Mouse (Mus musculus) lung, postnatal 0 days (tissue): Measurements from ENCODE around the gene Plekhm2. TPM values are rescaled to one million over a fixed set of nuclear protein-coding genes. Genes with fewer than 3 reads are reported as not detected.

Experiments used
- ATAC-seq: fragments of 200-750 bp; cut with Nextera tagmentation; 2 replicates; pipeline ENCODE4 v1.8.0; 2017; ENCODE audit warnings: moderate library complexity
- DNase-seq: peaks from one replicate; pipeline ENCODE4 v3.0.0-alpha.2; 2016; ENCODE audit warnings: low spot score
- H3K27ac ChIP-seq: fragments of 300-500 bp; sonication (generic); 2 replicates; pipeline ENCODE4 v1.5.1; 2014; ENCODE audit warnings: antibody characterized with exemption, mild to moderate bottlenecking, low read length, mixed read lengths
- H3K27me3 ChIP-seq: fragments of 300-500 bp; sonication (generic); replicated peaks from 2 replicates; pipeline ENCODE4 v1.6.1; 2014; ENCODE audit warnings: low read length, mixed read lengths; ENCODE audit not compliant: insufficient read depth
- H3K36me3 ChIP-seq: fragments of 300-500 bp; sonication (generic); 2 replicates; pipeline ENCODE4 v1.6.1; 2014; ENCODE audit warnings: low read length, mixed read lengths; ENCODE audit not compliant: insufficient read depth
- H3K4me1 ChIP-seq: fragments of 300-500 bp; sonication (generic); 2 replicates; pipeline ENCODE4 v1.6.1; 2014; ENCODE audit warnings: antibody characterized with exemption, low read depth, low read length, mixed read lengths; ENCODE audit not compliant: insufficient read depth
- H3K4me2 ChIP-seq: fragments of 300-500 bp; sonication (generic); replicated peaks from 2 replicates; pipeline ENCODE4 v1.6.1; 2014; ENCODE audit warnings: low read depth, mild to moderate bottlenecking, low read length, moderate library complexity, mixed read lengths
- H3K4me3 ChIP-seq: fragments of 300-500 bp; sonication (generic); 2 replicates; pipeline ENCODE4 v1.5.1; 2014; ENCODE audit warnings: low read depth, low read length
- H3K9ac ChIP-seq: fragments of 300-500 bp; sonication (generic); replicated peaks from 2 replicates; pipeline ENCODE4 v1.6.1; 2014; ENCODE audit warnings: low read depth, mild to moderate bottlenecking
- H3K9me3 ChIP-seq: fragments of 300-500 bp; sonication (generic); 2 replicates; pipeline ENCODE4 v1.6.1; 2016; ENCODE audit warnings: low read length, mixed read lengths
- CTCF ChIP-seq: IDR thresholded peaks from 2 replicates; pipeline ENCODE4 v1.5.1; 2016; ENCODE audit warnings: antibody characterized with exemption, mild to moderate bottlenecking
- EP300 ChIP-seq: IDR thresholded peaks from 2 replicates; pipeline ENCODE4 v1.6.1; 2016; ENCODE audit warnings: antibody characterized with exemption, mild to moderate bottlenecking, control low read depth
- WGBS: fragments of 180-500 bp; shearing (Covaris S2); extraction: QIAGEN DNeasy Blood & Tissue Kit; methylation state at CpG from one replicate; pipeline ENCODE4 v1.1.7; 2014; 5-methylcytosine and 5-hydroxymethylcytosine counted together
- polyA plus RNA-seq: library from polyadenylated mRNA; unstranded; fragments of >200 nt; fragmentation: Nextera tagmentation; extraction: Ambion mirVana; gene quantifications from 2 replicates; pipeline ENCODE4 v1.2.1, GENCODE M21; 2015

Gene Plekhm2
- polyA plus RNA-seq, 1 experiment from 2014 or later, result 5.2 TPM

- H3K27ac ChIP-seq, result no peak overlapping the region
- H3K4me3 ChIP-seq, result no peak overlapping the region
- 82% methylated on average over 10 of the region's 10 CpGs for WGBS
- ATAC-seq (no peak), DNase-seq (no peak)
- H3K36me3 ChIP-seq, result no peaks in the 10 kb centered on the region
- no peaks in the 10 kb centered on the region for H3K27me3 ChIP-seq
- H3K4me2 ChIP-seq, result no peak overlapping the region
- no peaks in the 10 kb centered on the region for H3K9me3 ChIP-seq
- TF ChIP-seq CTCF, result no peak
- TF ChIP-seq EP300, result no peak
- no peak overlapping the region for H3K9ac ChIP-seq
- peaks cover 10% of the 10 kb centered on the region; the same call in 1 of the 2 replicates for H3K4me1 ChIP-seq
Measured at GRCm38 (mm10) chr4:141651944-141652343, 12.8 kb downstream of the Plekhm2 start.

- Histone ChIP-seq H3K27ac (no peak overlapping the region), H3K9ac (no peak overlapping the region), H3K36me3 (no peaks in the 10 kb centered on the region), H3K4me1 (peaks cover 9% of the 10 kb centered on the region; the same call in 1 of the 2 replicates), H3K27me3 (no peaks in the 10 kb centered on the region), H3K4me2 (no peak overlapping the region), H3K9me3 (no peaks in the 10 kb centered on the region), H3K4me3 (no peak overlapping the region)
- WGBS, result 88% methylated on average over 6 of the region's 6 CpGs
- ATAC-seq (no peak), DNase-seq (no peak)
- TF ChIP-seq CTCF (no peak), EP300 (no peak)
Measured at GRCm38 (mm10) chr4:141651286-141651685, 13.4 kb downstream of the Plekhm2 start.

- no peaks in the 10 kb centered on the region for H3K36me3 ChIP-seq
- no peak overlapping the region for H3K4me2 ChIP-seq
- 39% methylated on average over 6 of the region's 6 CpGs for WGBS
- no peak overlapping the region for H3K9ac ChIP-seq
- 0 out of 2 replicates have a peak, but pooled peaks cover 6% of the 10 kb centered on the region for H3K4me1 ChIP-seq
- H3K4me3 ChIP-seq, result no peak overlapping the region
- H3K9me3 ChIP-seq, result no peaks in the 10 kb centered on the region
- no peaks in the 10 kb centered on the region for H3K27me3 ChIP-seq
- no peak for DNase-seq
- no peak overlapping the region for H3K27ac ChIP-seq
- no peak for ATAC-seq
- TF ChIP-seq CTCF (no peak), EP300 (no peak)
Measured at GRCm38 (mm10) chr4:141649244-141649643, 15.5 kb downstream of the Plekhm2 start.

- Histone ChIP-seq H3K4me3 (no peak overlapping the region), H3K27ac (no peak overlapping the region), H3K4me2 (no peak overlapping the region), H3K9me3 (no peaks in the 10 kb centered on the region), H3K27me3 (no peaks in the 10 kb centered on the region), H3K36me3 (no peaks in the 10 kb centered on the region), H3K4me1 (peaks cover 6% of the 10 kb centered on the region; the same call in 1 of the 2 replicates), H3K9ac (no peak overlapping the region)
- TF ChIP-seq CTCF (no peak), EP300 (no peak)
- WGBS, result 88% methylated on average over 5 of the region's 5 CpGs
- DNase-seq (no peak), ATAC-seq (no peak)
Measured at GRCm38 (mm10) chr4:141648262-141648661, 16.4 kb downstream of the Plekhm2 start.

- Histone ChIP-seq H3K9ac (no peak overlapping the region), H3K27me3 (no peaks in the 10 kb centered on the region), H3K9me3 (no peaks in the 10 kb centered on the region), H3K27ac (no peak overlapping the region), H3K36me3 (no peaks in the 10 kb centered on the region), H3K4me2 (no peak overlapping the region), H3K4me1 (peaks cover 6% of the 10 kb centered on the region; the same call in 1 of the 2 replicates), H3K4me3 (no peak overlapping the region)
- ATAC-seq (no peak), DNase-seq (no peak)
- 87% methylated on average over 3 of the region's 3 CpGs for WGBS
- TF ChIP-seq CTCF, result no peak
- TF ChIP-seq EP300, result no peak
Measured at GRCm38 (mm10) chr4:141647187-141647586, 17.5 kb downstream of the Plekhm2 start.

GRCm38 (mm10) chr4:141645988-141646387, 18.7 kb downstream of the Plekhm2 start:
- TF ChIP-seq EP300 (no peak), CTCF (no peak)
- Histone ChIP-seq H3K27ac (no peak overlapping the region), H3K4me1 (peaks cover 6% of the 10 kb centered on the region; the same call in 1 of the 2 replicates), H3K4me2 (no peak overlapping the region), H3K27me3 (no peaks in the 10 kb centered on the region), H3K36me3 (no peaks in the 10 kb centered on the region), H3K4me3 (no peak overlapping the region), H3K9ac (no peak overlapping the region), H3K9me3 (no peaks in the 10 kb centered on the region)
- ATAC-seq (no peak), DNase-seq (no peak)
- WGBS, result 89% methylated on average over 8 of the region's 8 CpGs
